Mouse (Mus musculus): Measurements from ENCODE around the gene Glo1. TPM values are rescaled to one million over a fixed set of nuclear protein-coding genes. Genes with fewer than 3 reads are reported as not detected.

Gene Glo1
- polyA plus RNA-seq, 1 experiment: 124 TPM

- H3K27ac ChIP-seq (ENCODE audit: insufficient read depth, low read length): no peak overlapping the region
- no peak for TF ChIP-seq CTCF (IDR thresholded peaks at IDR 0.05; ENCODE audit: borderline replicate concordance, insufficient read depth, low read length)
- H3K4me1 ChIP-seq (ENCODE audit: control insufficient read depth, insufficient read depth, low read length): peaks cover 5% of the 10 kb centered on the region
- no peak overlapping the region for H3K4me3 ChIP-seq (ENCODE audit: insufficient read depth, low read length)
Observed at GRCm38 (mm10) chr17:30574783-30575075, 51.9 kb downstream of the Glo1 start.

DNA sequence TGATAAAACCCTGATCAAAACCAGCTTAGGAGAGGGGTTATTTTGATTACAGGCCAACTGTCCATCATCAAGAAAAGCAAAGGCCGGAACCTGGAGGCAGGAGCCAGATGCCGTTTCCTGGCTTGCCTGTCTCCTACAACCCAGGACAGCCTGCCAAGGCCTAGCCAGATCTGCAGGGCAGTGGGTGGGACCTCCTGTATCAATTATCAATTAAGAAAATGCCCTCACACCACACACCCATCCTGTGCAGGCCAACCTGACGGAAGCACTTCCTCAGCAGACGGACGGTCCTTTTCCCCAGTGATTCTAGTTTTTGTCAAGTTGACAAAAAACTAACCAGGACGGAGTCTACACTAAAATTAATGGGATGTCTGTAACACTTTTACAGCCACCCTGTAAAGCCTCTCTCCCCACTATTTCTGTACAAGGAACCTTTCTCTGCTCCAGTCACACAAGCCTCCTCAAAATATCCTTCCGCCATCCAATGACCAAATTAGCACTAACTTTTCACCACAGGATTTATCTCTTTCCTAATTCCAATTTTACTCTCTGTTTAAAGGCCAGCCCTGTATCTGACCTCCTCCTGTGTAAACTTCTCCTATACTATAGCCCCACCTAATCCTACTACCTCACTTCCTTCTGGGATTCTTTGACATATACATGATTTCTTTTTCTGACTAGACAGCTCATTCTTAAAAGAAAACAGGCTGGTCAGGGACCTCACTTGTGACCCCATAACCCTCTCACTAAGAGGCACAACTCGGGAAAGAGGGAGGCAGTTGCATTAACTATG, 52.5 kb downstream of the Glo1 start:
- TF ChIP-seq CTCF (IDR thresholded peaks at IDR 0.05; ENCODE audit: borderline replicate concordance, insufficient read depth, low read length): no peak
- no peak for TF ChIP-seq POLR2A (IDR thresholded peaks at IDR 0.05; ENCODE audit: low read depth, low read length)
- Histone ChIP-seq H3K4me1 (ENCODE audit: control insufficient read depth, insufficient read depth, low read length) (peaks cover 5% of the 10 kb centered on the region), H3K27ac (ENCODE audit: insufficient read depth, low read length) (no peak overlapping the region), H3K4me3 (ENCODE audit: insufficient read depth, low read length) (no peak overlapping the region)

DNA sequence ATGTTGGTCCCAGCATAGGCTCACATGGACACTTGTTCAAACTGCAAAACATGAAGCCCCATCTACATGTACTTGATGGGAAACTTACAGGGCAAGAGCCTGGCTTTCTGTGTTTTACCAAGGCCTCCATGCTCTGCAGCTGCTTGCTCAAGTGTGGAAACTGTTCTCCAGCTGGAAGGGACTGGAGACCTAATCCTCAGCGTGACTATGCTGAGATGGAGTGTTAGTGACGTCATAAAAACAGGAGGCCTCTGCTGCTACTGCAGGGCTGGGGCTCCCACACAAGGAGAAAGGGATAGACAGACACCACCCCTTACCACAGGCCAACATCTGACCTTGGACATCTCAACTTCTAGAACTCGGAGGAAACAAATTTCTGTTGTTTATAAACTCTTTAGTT, 55.7 kb downstream of the Glo1 start:
- peaks cover 4% of the 10 kb centered on the region for H3K4me1 ChIP-seq (ENCODE audit: control insufficient read depth, insufficient read depth, low read length)
- no peak overlapping the region for H3K4me3 ChIP-seq (ENCODE audit: insufficient read depth, low read length)
- TF ChIP-seq POLR2A (IDR thresholded peaks at IDR 0.05; ENCODE audit: low read depth, low read length) (no peak), CTCF (IDR thresholded peaks at IDR 0.05; ENCODE audit: borderline replicate concordance, insufficient read depth, low read length) (no peak)
- no peak overlapping the region for H3K27ac ChIP-seq (ENCODE audit: insufficient read depth, low read length)

DNA sequence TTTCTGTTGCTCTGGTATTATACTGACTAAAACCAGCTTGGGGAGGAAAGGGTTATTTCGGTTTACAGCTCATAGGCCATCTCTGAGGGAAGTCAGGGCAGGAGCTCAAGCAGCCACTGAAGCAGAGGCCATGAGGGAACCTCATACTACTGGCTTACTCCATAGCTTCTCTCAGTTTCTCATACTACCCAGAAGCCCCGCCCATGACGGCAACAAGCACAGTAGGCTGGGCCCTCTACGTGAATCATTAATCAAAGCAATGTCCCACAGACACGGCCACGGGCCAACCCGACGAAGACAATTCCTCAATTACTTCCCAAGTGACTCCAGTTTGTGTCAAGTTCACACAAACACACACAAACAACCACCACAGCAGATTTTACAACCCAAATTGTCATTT, 56.5 kb downstream of the Glo1 start:
- Histone ChIP-seq H3K27ac (ENCODE audit: insufficient read depth, low read length) (no peak overlapping the region), H3K4me3 (ENCODE audit: insufficient read depth, low read length) (no peak overlapping the region), H3K4me1 (ENCODE audit: control insufficient read depth, insufficient read depth, low read length) (peaks cover 4% of the 10 kb centered on the region)
- no peak for TF ChIP-seq POLR2A (IDR thresholded peaks at IDR 0.05; ENCODE audit: low read depth, low read length)
- no peak for TF ChIP-seq CTCF (IDR thresholded peaks at IDR 0.05; ENCODE audit: borderline replicate concordance, insufficient read depth, low read length)

DNA sequence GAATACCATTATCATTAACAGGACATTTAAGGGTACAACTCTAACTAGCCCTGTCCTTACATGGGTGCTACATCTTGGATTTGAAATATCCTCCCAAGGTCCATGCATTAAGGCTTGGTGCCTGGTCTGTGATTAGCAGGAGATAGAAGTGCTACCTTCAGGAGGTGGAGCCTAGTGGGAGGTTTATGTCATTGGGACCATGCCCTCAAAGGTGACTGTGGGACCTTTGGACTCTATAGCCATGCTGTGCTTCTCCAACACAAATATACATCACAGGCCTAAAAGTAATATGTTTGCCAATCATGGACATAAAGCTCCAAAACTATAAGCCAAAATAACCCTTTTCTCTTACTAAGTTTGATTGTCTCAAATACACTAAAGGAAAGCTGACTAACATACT, 58.2 kb downstream of the Glo1 start:
- TF ChIP-seq POLR2A (IDR thresholded peaks at IDR 0.05; ENCODE audit: low read depth, low read length) (no peak), CTCF (IDR thresholded peaks at IDR 0.05; ENCODE audit: borderline replicate concordance, insufficient read depth, low read length) (no peak)

DNA sequence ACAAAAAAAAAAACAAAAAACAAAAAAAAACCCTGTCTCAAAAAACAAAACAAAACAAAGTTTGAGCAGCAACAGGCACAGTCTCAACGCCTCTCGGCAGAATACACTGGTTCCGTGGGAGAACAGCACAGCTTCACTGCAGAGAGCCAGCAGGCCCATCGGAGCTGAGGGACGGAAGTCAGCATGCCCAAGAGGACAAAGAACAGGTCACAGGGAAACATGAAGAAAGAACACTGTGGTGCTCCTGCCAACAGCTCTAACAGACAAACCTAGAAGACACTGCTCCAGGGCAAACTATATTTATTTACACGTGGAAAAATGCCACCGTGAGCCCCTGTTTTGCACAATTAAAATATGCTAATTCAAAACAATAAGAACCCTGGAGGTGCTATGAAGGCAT, 61.7 kb downstream of the Glo1 start:
- peaks cover 4% of the 10 kb centered on the region for H3K4me1 ChIP-seq (ENCODE audit: control insufficient read depth, insufficient read depth, low read length)
- no peak overlapping the region for H3K4me3 ChIP-seq (ENCODE audit: insufficient read depth, low read length)
- no peak overlapping the region for H3K27ac ChIP-seq (ENCODE audit: insufficient read depth, low read length)
- TF ChIP-seq CTCF (IDR thresholded peaks at IDR 0.05; ENCODE audit: borderline replicate concordance, insufficient read depth, low read length): no peak
- TF ChIP-seq POLR2A (IDR thresholded peaks at IDR 0.05; ENCODE audit: low read depth, low read length): no peak

More for the DNA sequence above, 58.2 kb downstream of the Glo1 start:
- Histone ChIP-seq H3K4me3 (ENCODE audit: insufficient read depth, low read length) (no peak overlapping the region), H3K4me1 (ENCODE audit: control insufficient read depth, insufficient read depth, low read length) (peaks cover 4% of the 10 kb centered on the region), H3K27ac (ENCODE audit: insufficient read depth, low read length) (no peak overlapping the region)

DNA sequence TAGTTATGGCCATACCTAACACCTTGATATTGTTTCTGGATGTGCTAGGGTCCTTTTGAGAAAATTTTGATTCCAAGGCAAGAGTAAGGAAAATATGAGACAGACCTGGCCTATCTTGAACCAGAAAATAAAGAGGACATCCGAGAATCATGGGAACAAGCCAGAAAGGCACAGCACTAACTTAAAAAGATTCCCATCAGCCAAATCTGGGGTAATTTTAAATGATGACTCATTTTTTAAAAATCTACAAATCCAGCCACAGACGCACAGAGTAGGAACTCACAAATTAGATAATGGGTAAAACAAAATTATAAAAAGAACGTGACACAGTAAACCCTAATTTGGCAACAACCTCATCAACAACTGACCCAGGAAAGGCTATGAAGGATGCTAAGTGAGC, 62.3 kb downstream of the Glo1 start:
- Histone ChIP-seq H3K27ac (ENCODE audit: insufficient read depth, low read length) (no peak overlapping the region), H3K4me1 (ENCODE audit: control insufficient read depth, insufficient read depth, low read length) (peaks cover 4% of the 10 kb centered on the region), H3K4me3 (ENCODE audit: insufficient read depth, low read length) (no peak overlapping the region)
- TF ChIP-seq POLR2A (IDR thresholded peaks at IDR 0.05; ENCODE audit: low read depth, low read length) (no peak), CTCF (IDR thresholded peaks at IDR 0.05; ENCODE audit: borderline replicate concordance, insufficient read depth, low read length) (no peak)

GRCm38 (mm10) chr17:30563484-30564075, 63.1 kb downstream of the Glo1 start:
- Histone ChIP-seq H3K4me1 (ENCODE audit: control insufficient read depth, insufficient read depth, low read length) (peaks cover 4% of the 10 kb centered on the region), H3K27ac (ENCODE audit: insufficient read depth, low read length) (no peak overlapping the region), H3K4me3 (ENCODE audit: insufficient read depth, low read length) (no peak overlapping the region)
- TF ChIP-seq POLR2A (IDR thresholded peaks at IDR 0.05; ENCODE audit: low read depth, low read length) (no peak), CTCF (IDR thresholded peaks at IDR 0.05; ENCODE audit: borderline replicate concordance, insufficient read depth, low read length) (no peak)

DNA sequence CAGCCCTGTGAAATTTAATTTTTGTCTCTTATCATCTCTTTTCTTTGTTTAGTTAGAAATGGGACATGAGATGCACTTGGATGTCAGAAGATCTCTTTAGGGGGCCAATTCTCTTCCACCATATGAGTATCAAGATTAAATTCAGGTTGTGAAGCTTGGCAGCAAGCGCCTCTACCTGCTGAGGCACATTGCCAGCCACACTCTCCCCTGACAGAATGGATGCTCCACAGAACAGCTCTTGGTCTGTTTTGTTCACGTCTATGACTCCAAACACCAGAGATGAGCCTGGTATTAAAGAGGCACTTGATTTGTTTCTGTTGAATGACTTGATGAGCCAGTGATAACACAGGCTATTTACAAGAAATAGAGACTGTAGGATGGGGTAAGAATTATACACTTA, 63.9 kb downstream of the Glo1 start:
- no peak for TF ChIP-seq CTCF (IDR thresholded peaks at IDR 0.05; ENCODE audit: borderline replicate concordance, insufficient read depth, low read length)
- no peak for TF ChIP-seq POLR2A (IDR thresholded peaks at IDR 0.05; ENCODE audit: low read depth, low read length)
- Histone ChIP-seq H3K27ac (ENCODE audit: insufficient read depth, low read length) (no peak overlapping the region), H3K4me1 (ENCODE audit: control insufficient read depth, insufficient read depth, low read length) (peaks cover 4% of the 10 kb centered on the region), H3K4me3 (ENCODE audit: insufficient read depth, low read length) (no peak overlapping the region)

GRCm38 (mm10) chr17:30559536-30559935, 67.1 kb downstream of the Glo1 start:
- Histone ChIP-seq H3K4me3 (ENCODE audit: insufficient read depth, low read length) (no peak overlapping the region), H3K27ac (ENCODE audit: insufficient read depth, low read length) (no peak overlapping the region), H3K4me1 (ENCODE audit: control insufficient read depth, insufficient read depth, low read length) (peaks cover 2% of the 10 kb centered on the region; the same call in 1 of the 2 replicates)
- TF ChIP-seq POLR2A (IDR thresholded peaks at IDR 0.05; ENCODE audit: low read depth, low read length) (no peak), CTCF (IDR thresholded peaks at IDR 0.05; ENCODE audit: borderline replicate concordance, insufficient read depth, low read length) (no peak)

Measured in embryonic fibroblast, embryonic 13.5 days (primary cell).